Mouse (Mus musculus) T-cell, adult 2 months (primary cell): ENCODE data around the gene Prl7a2.

ENCODE experiments used
- DNase-seq: peaks from one replicate; pipeline ENCODE4 v3.0.0; 2022; ENCODE audit warnings: low spot score

The Prl7a2 gene

GRCm38 (mm10) chr13:27667936-27668335, at the start of gene Prl7a2:
TSS of gene Prl7a2 (minus strand) at chr13:27668036.
- DNase-seq = no peak

DNA sequence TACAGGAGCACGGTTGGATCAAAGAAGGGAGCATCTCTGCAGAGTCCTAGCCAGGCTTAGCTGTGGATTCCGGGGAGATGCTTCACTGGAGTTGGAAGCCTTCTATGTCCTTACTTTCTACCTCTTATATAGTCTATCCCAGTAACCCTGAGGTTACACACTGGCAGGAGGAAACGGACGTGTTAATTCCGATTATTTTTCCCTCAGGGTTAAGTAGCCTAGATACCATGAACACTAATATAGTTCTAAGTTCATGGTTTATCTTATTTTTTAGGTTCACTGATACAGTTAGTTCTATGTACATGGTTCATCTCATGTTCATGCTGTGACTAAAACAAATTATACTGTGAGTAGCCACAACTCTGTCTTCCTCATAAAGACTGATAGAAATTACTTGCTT, 48.8 kb upstream of the Prl7a2 start, which contains the start of gene Prl7d1:
TSS of gene Prl7d1 (minus strand) at position 101 of the 400 bp plus-strand sequence.
- no peak for DNase-seq

DNA sequence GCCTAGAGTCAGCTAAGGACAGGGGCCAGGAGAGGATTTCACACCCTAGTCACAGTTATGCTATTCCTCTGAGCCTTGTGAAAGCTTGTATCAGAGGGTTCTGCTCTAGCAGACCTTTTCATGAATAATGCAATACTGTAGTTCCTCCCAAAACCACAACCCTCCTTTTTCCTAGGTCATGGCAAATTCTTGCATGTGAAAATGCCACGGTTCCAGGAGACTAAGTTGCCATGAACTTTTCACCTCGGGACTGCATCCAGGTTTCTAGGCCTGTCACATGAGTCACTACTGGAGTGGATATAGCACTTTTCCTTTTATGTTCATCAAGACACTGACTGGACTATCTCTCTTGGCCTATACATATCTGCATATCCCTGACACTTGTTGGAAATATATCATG, 38.7 kb upstream of the Prl7a2 start:
- DNase-seq = no peak

DNA sequence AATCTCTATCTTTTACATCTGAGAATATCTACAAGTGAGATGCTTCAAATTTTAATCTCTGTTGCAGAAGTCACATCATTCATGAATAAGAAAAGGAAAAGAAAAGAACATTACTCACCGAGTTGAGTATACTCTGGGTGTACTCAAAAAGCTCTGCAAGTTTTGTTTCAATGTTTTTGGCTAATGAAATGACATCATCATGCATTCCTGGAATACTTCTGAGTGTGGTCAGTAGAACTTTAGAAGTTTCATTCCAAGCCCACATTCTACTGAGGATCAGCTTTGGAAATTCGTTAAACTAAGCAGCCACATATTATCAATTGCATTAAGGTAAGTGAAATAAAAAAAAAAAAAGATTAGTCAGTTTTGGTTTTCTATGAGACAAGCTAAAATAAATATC, 7.1 kb downstream of the Prl7a2 start:
- no peak for DNase-seq

- DNase-seq = no peak
These were observed 25.4 kb downstream of the Prl7a2 start, which contains the start of gene Prl7a1 for GRCm38 (mm10) chr13:27642393-27642792. TSS of gene Prl7a1 (minus strand) at chr13:27642493.

DNA sequence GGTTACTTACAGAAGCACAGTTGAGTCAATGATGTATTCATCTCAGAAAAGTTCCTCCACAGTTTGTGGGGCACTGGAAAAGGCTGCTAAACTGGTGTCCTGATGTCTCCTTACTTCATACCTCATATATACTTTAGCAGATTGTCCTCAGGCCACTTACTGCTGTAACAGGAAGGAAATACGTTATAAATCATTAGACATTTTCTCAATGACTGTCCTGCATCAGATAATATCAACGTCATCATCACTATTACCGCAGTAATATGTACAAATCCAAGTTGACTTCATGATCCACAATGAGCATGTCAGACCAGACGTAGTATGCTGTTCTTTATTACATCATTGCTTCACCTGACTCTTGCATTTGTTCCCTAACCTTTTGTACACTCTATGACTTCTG, 57.4 kb downstream of the Prl7a2 start, which contains the start of gene Prl7b1:
TSS of gene Prl7b1 (minus strand) at position 101 of the 400 bp plus-strand sequence.
- no peak for DNase-seq
